ENCODE assay signal across 18 mouse cellular contexts in the genomic region with DNA sequence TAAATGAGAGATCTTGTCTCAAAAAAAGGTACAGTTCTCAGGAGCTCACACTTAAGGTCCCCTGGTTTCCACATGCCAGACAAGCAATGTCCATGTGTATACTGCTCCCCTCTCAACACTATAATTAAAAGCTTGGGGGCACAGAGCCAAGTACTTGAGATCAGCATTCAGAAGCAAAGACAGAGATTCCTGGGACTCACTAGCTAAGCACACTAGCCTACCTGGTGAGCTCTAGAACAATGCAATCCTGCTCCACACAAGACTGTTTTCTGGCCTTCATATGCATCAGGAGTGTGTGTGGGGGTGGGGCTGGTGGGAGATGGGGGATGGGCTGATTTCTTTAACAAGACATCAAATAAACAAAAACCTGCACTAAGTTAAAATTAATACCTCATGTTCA. TPM values are rescaled to one million over a fixed set of nuclear protein-coding genes. Genes with fewer than 3 reads are reported as not detected.
DNase-seq lines count a peak whose midpoint lies in the region; ATAC-seq and TF ChIP-seq lines count a peak whose summit lies in the region.
"Had no signal": no experiment of that assay in that cellular context is flagged by ENCODE, and none has a peak within 500 bp of the region (broad histone marks: within the 10 kb centered on the region; RNA-seq: fewer than 3 reads in every experiment).

No protein-coding gene starts in this region.

- no peaks in the 10 kb centered on the region for H3K9me3 ChIP-seq in heart, postnatal 0 days (replicated peaks; ENCODE audit: control insufficient read depth, low read length)
- H3K9me3 ChIP-seq in heart, embryonic 11.5 days (replicated peaks; ENCODE audit: control insufficient read depth, low read length), result no peaks in the 10 kb centered on the region
- no peaks in the 10 kb centered on the region for H3K9me3 ChIP-seq in lung, embryonic 16.5 days (ENCODE audit: control insufficient read depth, low read length)
- no peaks in the 10 kb centered on the region for H3K9me3 ChIP-seq in forebrain, embryonic 10.5 days
- H3K9me3 ChIP-seq: hindbrain, embryonic 13.5 days had no signal

- peak overlapping the region; percentile 55 for H3K27ac ChIP-seq in heart, postnatal 0 days (ENCODE audit: low read depth)
- no peak overlapping the region for H3K27ac ChIP-seq in heart, embryonic 11.5 days (ENCODE audit: low read depth, low read length)
- no peak overlapping the region for H3K27ac ChIP-seq in lung, embryonic 16.5 days (ENCODE audit: low read length)
- no peak overlapping the region for H3K27ac ChIP-seq in forebrain, embryonic 10.5 days
- H3K27ac ChIP-seq: gastrocnemius, adult 2 months; hindbrain, embryonic 13.5 days; macrophage had no signal

- peaks cover 4% of the 10 kb centered on the region; the same call in 1 of the 2 replicates for H3K36me3 ChIP-seq in heart, postnatal 0 days (replicated peaks; ENCODE audit: control insufficient read depth, insufficient read depth, low read length)
- H3K36me3 ChIP-seq in heart, embryonic 11.5 days (ENCODE audit: control insufficient read depth, insufficient read depth, low read length), result no peaks in the 10 kb centered on the region
- no peaks in the 10 kb centered on the region for H3K36me3 ChIP-seq in lung, embryonic 16.5 days (ENCODE audit: control insufficient read depth, insufficient read depth, low read length)
- H3K36me3 ChIP-seq in forebrain, embryonic 10.5 days (replicated peaks), result no peaks in the 10 kb centered on the region; the same call in 1 of the 2 replicates
- H3K36me3 ChIP-seq: hindbrain, embryonic 13.5 days had no signal

- no peak for TF ChIP-seq EP300 in heart, postnatal 0 days (IDR thresholded peaks at IDR 0.05; ENCODE audit: low read depth)

- H3K27me3 ChIP-seq in heart, postnatal 0 days (ENCODE audit: control insufficient read depth, insufficient read depth, low read length), result no peaks in the 10 kb centered on the region
- H3K27me3 ChIP-seq in heart, embryonic 11.5 days (ENCODE audit: control insufficient read depth, insufficient read depth, low read length), result no peaks in the 10 kb centered on the region
- no peaks in the 10 kb centered on the region for H3K27me3 ChIP-seq in lung, embryonic 16.5 days (ENCODE audit: control insufficient read depth, insufficient read depth, low read depth, low read length)
- no peaks in the 10 kb centered on the region for H3K27me3 ChIP-seq in forebrain, embryonic 10.5 days (ENCODE audit: poor library complexity, severe bottlenecking)
- H3K27me3 ChIP-seq: hindbrain, embryonic 13.5 days had no signal

- peak; percentile 27 for ATAC-seq in heart, postnatal 0 days (ENCODE audit: insufficient read depth, low read depth)
- ATAC-seq in heart, embryonic 11.5 days (replicated peaks; ENCODE audit: insufficient number of reproducible peaks, low FRiP score, low TSS enrichment), result no peak
- 0 out of 2 replicates have a peak, but pooled peaks have one; percentile 20 for ATAC-seq in lung, embryonic 16.5 days (ENCODE audit: low read depth)
- ATAC-seq in megakaryocyte, adult 5-6 weeks (ENCODE audit: poor library complexity, severe bottlenecking), result no peak

- peaks cover 11% of the 10 kb centered on the region; the same call in 1 of the 2 replicates for H3K4me1 ChIP-seq in heart, postnatal 0 days (ENCODE audit: control insufficient read depth, insufficient read depth)
- H3K4me1 ChIP-seq in heart, embryonic 11.5 days (ENCODE audit: control insufficient read depth, insufficient read depth, low read length), result peaks cover 9% of the 10 kb centered on the region; the same call in 1 of the 2 replicates
- H3K4me1 ChIP-seq in lung, embryonic 16.5 days (replicated peaks; ENCODE audit: control insufficient read depth, insufficient read depth, low read length), result peaks cover 5% of the 10 kb centered on the region
- peaks cover 9% of the 10 kb centered on the region for H3K4me1 ChIP-seq in forebrain, embryonic 10.5 days
- H3K4me1 ChIP-seq: hindbrain, embryonic 13.5 days had no signal

- H3K9ac ChIP-seq in heart, postnatal 0 days (replicated peaks; ENCODE audit: low read depth, low read length), result no peak overlapping the region
- no peak overlapping the region for H3K9ac ChIP-seq in heart, embryonic 11.5 days (ENCODE audit: low read depth, low read length)
- no peak overlapping the region for H3K9ac ChIP-seq in lung, embryonic 16.5 days (ENCODE audit: low read length)
- H3K9ac ChIP-seq: hindbrain, embryonic 13.5 days had no signal

- H3K4me2 ChIP-seq in heart, postnatal 0 days (ENCODE audit: low read depth, low read length), result no peak overlapping the region
- no peak overlapping the region for H3K4me2 ChIP-seq in heart, embryonic 11.5 days
- no peak overlapping the region for H3K4me2 ChIP-seq in lung, embryonic 16.5 days (ENCODE audit: low read depth, low read length)
- H3K4me2 ChIP-seq: hindbrain, embryonic 13.5 days; liver, embryonic 11.5 days; midbrain, embryonic 11.5 days had no signal

- no peak for TF ChIP-seq CTCF in heart, postnatal 0 days (IDR thresholded peaks at IDR 0.05; ENCODE audit: low read depth)

- DNase-seq in heart, postnatal 0 days (ENCODE audit: low spot score), result peak; percentile 57
- DNase-seq in lung, adult 18-20 months, result no peak
- peak; percentile 28 for DNase-seq in ZHBTc4 (ENCODE audit: low read depth, low spot score)
- DNase-seq in forebrain, embryonic 10.5 days (ENCODE audit: extremely low spot score, low spot score), result no peak
- DNase-seq: adrenal gland, postnatal 25 days; cerebellum, adult 11-12 months; cerebellum, postnatal 14 days; gastrocnemius, adult 2 months; kidney, adult 8-10 months; kidney, postnatal 25 days; left cerebral cortex, postnatal 4 days had no signal

- no peak overlapping the region for H3K4me3 ChIP-seq in heart, postnatal 0 days (ENCODE audit: low read depth, low read length)
- H3K4me3 ChIP-seq in heart, embryonic 11.5 days (ENCODE audit: low read depth, low read length), result no peak overlapping the region
- H3K4me3 ChIP-seq in lung, embryonic 16.5 days (ENCODE audit: low read length), result no peak overlapping the region
- H3K4me3 ChIP-seq in forebrain, embryonic 10.5 days, result no peak overlapping the region
- H3K4me3 ChIP-seq: gastrocnemius, adult 2 months; hindbrain, embryonic 13.5 days had no signal

RNA-seq across cellular contexts. Expression of gene Ankrd28, which starts 58.2 kb away (rescaled TPM):
- 16.2 and 17.7 TPM in 2 replicates for total RNA-seq in heart, postnatal 0 days (2014; rRNA removed; ENCODE audit: low replicate concordance)
- 3.8 and 4.5 TPM in 2 replicates for polyA plus RNA-seq in heart, postnatal 0 days (2015; fragmentation: Nextera tagmentation; extraction: Ambion mirVana)
- polyA plus RNA-seq in heart, embryonic 11.5 days (2014; fragmentation: Nextera tagmentation; extraction: Ambion mirVana), result 7.3 and 7.9 TPM in 2 replicates
- polyA plus RNA-seq in lung, embryonic 16.5 days (2015; fragmentation: Nextera tagmentation; extraction: Ambion mirVana), result 7.0 TPM in 2 replicates
- total RNA-seq in megakaryocyte, adult 5-6 weeks (2015), result 19.8 and 24.2 TPM in 2 replicates
- total RNA-seq in megakaryocyte, adult 5-6 weeks (2017), result 35.7 and 42.4 TPM in 2 replicates
- polyA plus RNA-seq in forebrain, embryonic 10.5 days (2016; fragmentation: Nextera tagmentation; extraction: Ambion mirVana), result 13.3 and 14.1 TPM in 2 replicates

Comparison
In these comparisons a context has a peak if more than half of its experiments do, and no peak if none do; other contexts are left out.
1. ATAC-seq: peak in heart, postnatal 0 days (single experiment) and lung, embryonic 16.5 days (single experiment); none in heart, embryonic 11.5 days (single experiment) and megakaryocyte, adult 5-6 weeks (single experiment).
2. DNase-seq: peak in heart, postnatal 0 days (single experiment) and ZHBTc4 (single experiment); none in lung, adult 18-20 months (0 of 2) and forebrain, embryonic 10.5 days (single experiment).